Mouse (Mus musculus) B cell, adult 2 months (primary cell): ENCODE data around the gene Kctd10.

ENCODE experiments used
- DNase-seq, 2 experiments: peaks; one replicate each; pipeline ENCODE4 v3.0.0; 2022

Kctd10 gene

GRCm38 (mm10) chr5:114343612-114344011 lies 36.7 kb downstream of the Kctd10 start:
- no peak for DNase-seq

DNA sequence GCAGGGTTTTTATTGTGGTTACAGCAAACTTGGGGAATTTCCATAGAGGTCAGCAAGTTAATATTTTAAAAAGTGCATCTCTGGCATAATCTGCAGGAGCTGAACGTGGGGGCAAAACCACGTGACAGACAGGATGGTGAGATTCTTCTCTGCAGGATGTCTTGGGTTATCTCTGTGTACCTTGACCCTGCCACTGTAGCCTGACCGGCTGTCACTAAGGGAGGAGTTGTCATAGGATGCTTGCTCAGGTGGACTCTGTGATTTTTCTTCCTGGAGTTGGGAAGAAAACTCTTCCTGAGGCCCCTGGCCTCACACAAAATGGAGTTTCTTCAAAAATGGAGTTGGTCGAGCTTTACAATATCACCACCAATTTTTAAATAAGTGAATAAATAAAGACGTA lies 37.3 kb downstream of the Kctd10 start:
- no peak for DNase-seq

DNA sequence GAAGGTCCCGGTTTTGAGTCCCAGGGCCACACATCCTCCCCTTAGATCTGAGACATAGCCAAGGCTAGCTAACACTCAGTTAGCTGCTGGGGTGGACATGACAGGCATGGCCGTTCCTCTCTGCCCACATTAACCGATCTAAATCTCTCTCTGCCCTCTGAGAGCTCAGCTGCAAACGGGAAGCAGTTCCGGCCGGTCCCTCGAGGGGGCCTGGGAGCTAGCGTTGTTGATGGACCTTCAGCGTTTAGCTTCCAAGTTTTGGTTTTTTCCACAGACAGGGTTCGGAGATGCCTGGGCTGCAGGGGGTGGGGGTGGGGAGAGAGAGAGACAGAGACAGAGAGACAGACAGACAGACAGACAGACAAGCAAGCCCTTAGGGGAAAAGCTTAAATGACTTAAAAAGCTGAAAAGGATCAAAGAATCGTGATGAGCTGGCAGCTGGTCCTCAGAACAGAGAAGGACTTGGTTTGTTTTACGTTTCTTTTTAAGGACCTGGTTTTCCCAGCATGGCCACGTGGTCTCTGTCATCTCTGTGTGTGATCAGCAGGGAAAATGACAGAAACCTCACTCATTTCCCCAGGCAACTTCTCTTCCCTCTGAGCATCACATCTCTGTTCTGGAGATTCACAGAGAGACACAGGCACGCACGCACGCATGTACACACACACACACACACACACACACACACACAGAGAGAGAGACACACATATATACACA lies 56.4 kb downstream of the Kctd10 start:
- peak; percentile 67 to 73 for DNase-seq

GRCm38 (mm10) chr5:114323105-114323790 lies 57.1 kb downstream of the Kctd10 start:
- DNase-seq, result peak; percentile 82 to 86
